Mouse (Mus musculus) CD4-positive naive resting alpha-beta T cell, adult 57 days (primary cell): ENCODE results near the gene Clps. TPM values are rescaled to one million over a fixed set of nuclear protein-coding genes. Genes with fewer than 3 reads are reported as not detected.

ENCODE experiments used
- total RNA-seq: library from RNA; stranded (reverse); gene quantifications from one replicate; pipeline ENCODE4 v1.2.4, GENCODE M21; 2023

Gene Clps
- 4.7 TPM for total RNA-seq

GRCm38 (mm10) chr17:28560598-28560997, at the start of gene Clps:
Gene Clps, minus strand, starts transcription at chr17:28560766.

GRCm38 (mm10) chr17:28575244-28576125, 14.9 kb upstream of the Clps start, which contains the start of gene Lhfpl5:
Gene Lhfpl5, plus strand, starts transcription at chr17:28575641.

GRCm38 (mm10) chr17:28549111-28549510, 11.5 kb downstream of the Clps start, which contains the start of gene Clpsl2:
Gene Clpsl2, plus strand, starts transcription at chr17:28549411.

GRCm38 (mm10) chr17:28530506-28530905, 30.1 kb downstream of the Clps start, which contains the start of gene Armc12:
Gene Armc12, plus strand, starts transcription at chr17:28530806.

GRCm38 (mm10) chr17:28517441-28517955, 43.1 kb downstream of the Clps start, which contains the start of gene Fkbp5:
Gene Fkbp5, minus strand, starts transcription at chr17:28517527.

Other genes starting within 250 kb of the Clps start
- 30.6 TPM for gene Fance, start 247.2 kb downstream of the Clps start, total RNA-seq
- 2,031 TPM for gene Rpl10a, start 232.3 kb downstream of the Clps start, total RNA-seq
- 0.86 TPM for gene Tead3, start 209.9 kb downstream of the Clps start, total RNA-seq
- gene Tulp1, start 195.5 kb downstream of the Clps start, total RNA-seq: not detected
- gene Fkbp5, start 43.2 kb downstream of the Clps start, total RNA-seq: 38.8 TPM
- 0.80 TPM for gene Armc12, start 30.0 kb downstream of the Clps start, total RNA-seq
- gene Clpsl2, start 11.4 kb downstream of the Clps start, total RNA-seq: not detected
- not detected for gene Lhfpl5, start 14.9 kb upstream of the Clps start, total RNA-seq
- gene Srpk1, start 61.9 kb upstream of the Clps start, total RNA-seq: 395 TPM
- 3.7 TPM for gene Slc26a8, start 129.5 kb upstream of the Clps start, total RNA-seq
- 112 TPM for gene Mapk14, start 130.6 kb upstream of the Clps start, total RNA-seq
- gene AC170998.1, start 165.3 kb upstream of the Clps start, total RNA-seq: 10.8 TPM
- 0.83 TPM for gene Mapk13, start 208.5 kb upstream of the Clps start, total RNA-seq
- 51.9 TPM for gene Brpf3, start 240.3 kb upstream of the Clps start, total RNA-seq